Mouse (Mus musculus) bone marrow macrophage, adult 2 months (primary cell): ENCODE measurements around the gene Traf3ip3.

Source experiments
- CTCF ChIP-seq: IDR thresholded peaks from 2 replicates; pipeline ENCODE4 v1.5.1; 2012; ENCODE audit warnings: low read depth, mild to moderate bottlenecking, low read length, moderate library complexity
- POLR2A ChIP-seq: IDR thresholded peaks from 2 replicates; pipeline ENCODE4 v1.6.1; 2012; ENCODE audit warnings: mild to moderate bottlenecking, low read depth, low read length, borderline replicate concordance

DNA sequence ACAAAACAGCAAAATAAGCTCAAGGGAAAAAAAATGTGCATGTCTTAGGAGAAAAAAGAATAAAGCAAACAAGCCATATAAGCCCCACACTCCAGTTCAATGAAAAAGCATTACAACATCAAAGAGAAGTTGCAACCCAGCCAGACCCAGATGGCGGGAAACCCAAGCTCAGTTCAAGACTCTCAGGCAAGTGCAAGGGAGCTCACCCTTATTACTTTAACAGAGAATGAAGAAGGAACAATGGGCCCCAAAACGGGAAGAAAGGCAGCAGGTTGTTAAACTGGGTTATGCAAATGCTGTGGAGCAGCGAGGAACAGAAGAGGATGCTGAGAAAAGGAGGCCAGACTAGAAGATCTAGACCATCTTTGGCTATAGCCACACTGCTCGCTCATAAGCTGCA is 41.4 kb upstream of the Traf3ip3 start:
- no peak for TF ChIP-seq CTCF
- TF ChIP-seq POLR2A, result no peak
